Mouse (Mus musculus) effector memory CD4-positive, alpha-beta T cell, adult 5 months (primary cell): ENCODE measurements around the gene Zswim7. TPM values are rescaled to one million over a fixed set of nuclear protein-coding genes. Genes with fewer than 3 reads are reported as not detected.

ENCODE experiments used
- polyA plus RNA-seq: library from polyadenylated mRNA; unstranded; fragments of 100-300 nt; shearing (Covaris generic); gene quantifications from one replicate; pipeline ENCODE4 v1.2.1, GENCODE M21; 2017

Gene Zswim7
- polyA plus RNA-seq = 9.9 TPM

DNA sequence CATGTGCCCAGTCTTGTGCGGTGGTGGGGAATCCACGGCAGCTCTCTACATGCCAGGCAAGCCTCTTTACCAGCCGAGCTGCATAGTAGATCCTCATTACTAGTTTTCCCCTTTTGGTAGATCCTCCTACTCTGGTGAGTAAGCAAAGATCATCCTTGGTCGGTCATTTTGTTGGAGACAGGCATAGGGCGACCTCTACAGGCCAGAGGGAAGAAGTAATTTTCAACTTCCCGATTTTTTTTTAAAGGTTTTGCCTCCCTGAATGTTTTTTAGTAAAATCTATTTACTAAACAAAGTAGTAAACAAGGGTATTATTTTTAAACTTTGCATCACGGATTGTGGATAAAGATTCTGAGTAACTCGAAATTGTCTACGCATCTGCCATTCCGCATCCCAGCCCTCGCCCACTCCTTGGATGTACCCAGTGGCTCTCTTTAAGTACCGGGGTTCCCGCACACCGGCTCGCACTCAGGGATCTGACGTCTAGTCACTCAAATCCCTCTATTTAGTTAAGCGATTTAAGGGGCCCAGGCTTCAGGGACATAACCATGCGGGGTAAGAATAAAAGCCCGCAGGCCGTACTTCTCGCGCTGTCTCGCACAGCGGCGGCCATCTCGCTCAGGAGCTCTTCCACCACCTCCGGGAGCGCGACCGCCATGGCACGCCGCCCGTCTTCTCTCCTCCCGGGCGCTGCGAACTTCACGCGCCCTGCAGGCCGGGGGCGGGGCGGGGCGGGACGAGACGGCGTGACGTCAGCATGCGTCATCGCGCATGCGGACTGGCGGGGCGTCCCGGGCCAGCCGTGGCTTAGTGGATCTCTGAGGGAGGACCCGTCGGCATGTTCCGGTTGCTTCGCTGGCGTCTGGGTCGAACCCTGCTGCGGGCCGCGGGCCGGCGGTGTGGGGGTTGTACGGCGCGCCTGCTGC, at the start of gene Zswim7, which contains the start of gene Ttc19:
TSS of gene Zswim7 (minus strand) at position 701 of the 926 bp plus-strand sequence.
TSS of gene Ttc19 (plus strand) at position 799 of the 926 bp plus-strand sequence.

GRCm38 (mm10) chr11:62248401-62249244, 32.6 kb downstream of the Zswim7 start, which contains the start of gene Adora2b:
Gene Adora2b (plus strand): TSS chr11:62248984.

Other genes starting within 250 kb of the Zswim7 start
- gene Adora2b, start 32.4 kb downstream of the Zswim7 start, polyA plus RNA-seq = not detected
- gene Ttc19, start 98 bp upstream of the Zswim7 start, polyA plus RNA-seq = 47.6 TPM
- 9.1 TPM for gene Pigl, start 177.1 kb upstream of the Zswim7 start, polyA plus RNA-seq
- 378 TPM for gene Ncor1, start 177.2 kb upstream of the Zswim7 start, polyA plus RNA-seq